Mouse (Mus musculus): Measurements from ENCODE around the gene Esrrg. TPM values are rescaled to one million over a fixed set of nuclear protein-coding genes. Genes with fewer than 3 reads are reported as not detected.

Esrrg gene
- polyA plus RNA-seq, 1 experiment = not detected

DNA sequence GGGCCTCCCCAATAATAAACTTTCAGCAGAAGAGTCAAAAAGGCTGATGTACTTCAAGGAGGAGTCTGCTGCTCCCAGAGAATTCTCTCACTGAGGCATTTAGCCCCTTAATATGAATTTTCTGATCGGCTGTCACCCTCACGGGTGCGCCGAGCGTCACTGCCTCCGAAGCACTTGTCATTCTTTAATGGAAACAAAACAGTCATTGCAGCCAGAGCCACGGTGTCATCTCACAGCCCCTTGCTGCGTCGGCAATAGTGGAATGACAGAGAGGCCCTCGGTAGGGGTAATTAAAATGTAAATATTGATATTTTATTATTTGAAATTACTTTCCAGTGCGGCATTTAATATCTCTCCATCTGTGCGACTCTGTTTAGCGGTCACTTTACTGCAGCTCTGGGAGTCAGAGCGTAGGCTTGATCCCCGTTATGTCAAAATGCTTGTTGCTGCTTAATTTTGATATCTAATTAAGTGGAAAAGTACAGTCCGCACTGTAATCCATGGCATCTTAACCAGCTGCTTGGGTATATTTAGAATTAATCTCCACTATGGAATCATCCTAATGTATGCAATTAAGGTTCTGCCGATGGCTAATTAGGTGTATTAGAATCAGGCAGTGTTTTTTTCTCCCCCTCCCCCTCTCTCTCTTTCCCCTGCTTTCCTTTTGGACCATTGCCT is 578.0 kb downstream of the Esrrg start:
- Histone ChIP-seq H3ac (ENCODE audit: control insufficient read depth, insufficient read length, low read depth) (no peak overlapping the region), H3K36me3 (ENCODE audit: control insufficient read depth, insufficient read depth) (no peaks in the 10 kb centered on the region), H3K79me2 (ENCODE audit: control insufficient read depth, insufficient read depth) (no peaks in the 10 kb centered on the region), H3K27me3 (ENCODE audit: control insufficient read depth, insufficient read depth, insufficient read length) (no peaks in the 10 kb centered on the region), H3K79me3 (ENCODE audit: low read depth) (no peaks in the 10 kb centered on the region), H3K4me3 (ENCODE audit: insufficient read depth, poor library complexity, severe bottlenecking) (no peak overlapping the region)
- no peak for TF ChIP-seq MYOG (IDR thresholded peaks at IDR 0.05; ENCODE audit: control insufficient read depth, extremely low read depth, insufficient read length)
- no peak for TF ChIP-seq FOSL1 (IDR thresholded peaks at IDR 0.05; ENCODE audit: insufficient read depth, low read length, poor library complexity, severe bottlenecking)
- TF ChIP-seq USF1 (IDR thresholded peaks at IDR 0.05; ENCODE audit: low read depth) = no peak
- TF ChIP-seq CTCF (IDR thresholded peaks at IDR 0.05; ENCODE audit: control insufficient read depth, insufficient read depth, insufficient read length) = no peak
- TF ChIP-seq MYOD1 (IDR thresholded peaks at IDR 0.05; ENCODE audit: control insufficient read depth, insufficient read length, low read depth) = no peak
- no peak for TF ChIP-seq CEBPB (IDR thresholded peaks at IDR 0.05; ENCODE audit: low read depth)
- no peak for TF ChIP-seq MAX (IDR thresholded peaks at IDR 0.05)

DNA sequence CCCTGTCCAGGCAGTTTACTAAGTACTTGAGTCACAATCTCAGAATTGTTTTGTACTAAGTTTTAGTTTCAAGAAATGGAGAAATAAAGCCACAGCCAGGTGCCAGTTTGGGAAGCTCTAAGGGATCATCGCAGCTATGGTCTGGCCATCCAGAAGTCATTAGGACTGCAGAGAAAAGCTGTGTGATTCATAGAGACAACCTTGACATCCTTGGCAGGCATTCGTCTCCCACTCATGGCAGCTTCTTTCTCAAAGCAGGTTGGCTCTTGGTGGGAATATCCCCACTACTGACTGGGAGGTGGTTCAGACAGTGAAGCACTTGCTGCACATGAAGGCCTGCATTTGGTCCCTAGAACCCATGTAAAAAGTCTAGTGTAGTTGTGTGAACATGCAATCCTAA is 584.4 kb downstream of the Esrrg start:
- TF ChIP-seq MAX (IDR thresholded peaks at IDR 0.05) (no peak), USF1 (IDR thresholded peaks at IDR 0.05; ENCODE audit: low read depth) (no peak), MYOG (IDR thresholded peaks at IDR 0.05; ENCODE audit: control insufficient read depth, extremely low read depth, insufficient read length) (no peak)
- no peaks in the 10 kb centered on the region for H3K79me3 ChIP-seq (ENCODE audit: low read depth)
- no peaks in the 10 kb centered on the region for H3K36me3 ChIP-seq (ENCODE audit: control insufficient read depth, insufficient read depth)
- no peak overlapping the region for H3K4me3 ChIP-seq (ENCODE audit: insufficient read depth, poor library complexity, severe bottlenecking)
- H3K27me3 ChIP-seq (ENCODE audit: control insufficient read depth, insufficient read depth, insufficient read length) = no peaks in the 10 kb centered on the region
- H3ac ChIP-seq (ENCODE audit: control insufficient read depth, insufficient read length, low read depth) = no peak overlapping the region
- H3K79me2 ChIP-seq (ENCODE audit: control insufficient read depth, insufficient read depth) = no peaks in the 10 kb centered on the region

DNA sequence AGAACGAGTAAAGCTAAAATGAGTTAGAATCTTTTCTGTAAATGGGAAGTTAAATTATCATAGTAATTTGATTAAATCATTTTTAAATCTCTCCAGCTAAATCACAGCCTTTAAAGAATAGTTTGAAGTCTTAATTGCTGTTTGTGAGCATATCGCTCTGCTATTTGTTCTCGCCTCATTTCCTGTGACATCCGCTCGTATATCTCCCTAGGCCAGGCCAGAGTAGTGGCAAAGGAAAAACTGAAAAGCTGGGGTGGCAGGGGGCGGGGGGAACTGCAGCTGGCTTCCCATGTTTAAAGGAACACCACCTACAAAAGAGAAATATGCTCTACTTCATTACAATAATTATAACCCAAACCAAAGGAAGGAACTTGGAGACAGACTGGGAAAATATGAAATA is 598.8 kb downstream of the Esrrg start:
- Histone ChIP-seq H3K79me2 (ENCODE audit: control insufficient read depth, insufficient read depth) (no peaks in the 10 kb centered on the region), H3K27me3 (ENCODE audit: control insufficient read depth, insufficient read depth, insufficient read length) (no peaks in the 10 kb centered on the region), H3K36me3 (ENCODE audit: control insufficient read depth, insufficient read depth) (no peaks in the 10 kb centered on the region), H3K4me3 (ENCODE audit: insufficient read depth, poor library complexity, severe bottlenecking) (no peak overlapping the region), H3ac (ENCODE audit: control insufficient read depth, insufficient read length, low read depth) (no peak overlapping the region), H3K79me3 (ENCODE audit: low read depth) (no peaks in the 10 kb centered on the region)
- TF ChIP-seq FOSL1 (IDR thresholded peaks at IDR 0.05; ENCODE audit: insufficient read depth, low read length, poor library complexity, severe bottlenecking) = no peak
- no peak for TF ChIP-seq CTCF (IDR thresholded peaks at IDR 0.05; ENCODE audit: control insufficient read depth, insufficient read depth, insufficient read length)
- no peak for TF ChIP-seq MYOD1 (IDR thresholded peaks at IDR 0.05; ENCODE audit: control insufficient read depth, insufficient read length, low read depth)
- TF ChIP-seq MAX (IDR thresholded peaks at IDR 0.05) = no peak
- no peak for TF ChIP-seq MYOG (IDR thresholded peaks at IDR 0.05; ENCODE audit: control insufficient read depth, extremely low read depth, insufficient read length)
- TF ChIP-seq CEBPB (IDR thresholded peaks at IDR 0.05; ENCODE audit: low read depth) = no peak
- TF ChIP-seq USF1 (IDR thresholded peaks at IDR 0.05; ENCODE audit: low read depth) = no peak

DNA sequence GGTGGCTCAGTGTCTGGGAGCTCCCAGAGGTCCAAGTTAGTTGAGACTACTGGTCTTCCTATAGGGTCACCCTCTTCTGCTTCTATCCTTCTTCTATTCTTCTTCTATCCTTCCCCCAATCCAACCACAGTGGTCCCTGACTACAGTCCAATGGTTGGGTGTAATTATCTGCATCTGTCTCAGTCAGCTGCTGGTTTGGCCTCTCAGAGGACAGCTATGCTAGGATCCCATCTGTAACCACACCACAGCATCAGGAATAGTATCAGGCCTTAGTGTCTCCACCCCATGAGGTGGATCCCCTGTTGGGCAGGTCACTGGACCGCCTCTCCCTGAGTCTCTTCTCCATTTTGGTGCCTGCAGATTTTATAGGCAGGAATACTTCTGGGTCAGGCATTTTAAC is 600.4 kb downstream of the Esrrg start:
- no peaks in the 10 kb centered on the region for H3K27me3 ChIP-seq (ENCODE audit: control insufficient read depth, insufficient read depth, insufficient read length)
- no peak overlapping the region for H3K4me3 ChIP-seq (ENCODE audit: insufficient read depth, poor library complexity, severe bottlenecking)
- no peak overlapping the region for H3ac ChIP-seq (ENCODE audit: control insufficient read depth, insufficient read length, low read depth)
- no peaks in the 10 kb centered on the region for H3K79me2 ChIP-seq (ENCODE audit: control insufficient read depth, insufficient read depth)
- TF ChIP-seq MYOG (IDR thresholded peaks at IDR 0.05; ENCODE audit: control insufficient read depth, extremely low read depth, insufficient read length) (no peak), MAX (IDR thresholded peaks at IDR 0.05) (no peak), MYOD1 (IDR thresholded peaks at IDR 0.05; ENCODE audit: control insufficient read depth, insufficient read length, low read depth) (no peak), CEBPB (IDR thresholded peaks at IDR 0.05; ENCODE audit: low read depth) (no peak), CTCF (IDR thresholded peaks at IDR 0.05; ENCODE audit: control insufficient read depth, insufficient read depth, insufficient read length) (no peak), FOSL1 (IDR thresholded peaks at IDR 0.05; ENCODE audit: insufficient read depth, low read length, poor library complexity, severe bottlenecking) (no peak), USF1 (IDR thresholded peaks at IDR 0.05; ENCODE audit: low read depth) (no peak)
- H3K79me3 ChIP-seq (ENCODE audit: low read depth) = no peaks in the 10 kb centered on the region
- no peaks in the 10 kb centered on the region for H3K36me3 ChIP-seq (ENCODE audit: control insufficient read depth, insufficient read depth)

DNA sequence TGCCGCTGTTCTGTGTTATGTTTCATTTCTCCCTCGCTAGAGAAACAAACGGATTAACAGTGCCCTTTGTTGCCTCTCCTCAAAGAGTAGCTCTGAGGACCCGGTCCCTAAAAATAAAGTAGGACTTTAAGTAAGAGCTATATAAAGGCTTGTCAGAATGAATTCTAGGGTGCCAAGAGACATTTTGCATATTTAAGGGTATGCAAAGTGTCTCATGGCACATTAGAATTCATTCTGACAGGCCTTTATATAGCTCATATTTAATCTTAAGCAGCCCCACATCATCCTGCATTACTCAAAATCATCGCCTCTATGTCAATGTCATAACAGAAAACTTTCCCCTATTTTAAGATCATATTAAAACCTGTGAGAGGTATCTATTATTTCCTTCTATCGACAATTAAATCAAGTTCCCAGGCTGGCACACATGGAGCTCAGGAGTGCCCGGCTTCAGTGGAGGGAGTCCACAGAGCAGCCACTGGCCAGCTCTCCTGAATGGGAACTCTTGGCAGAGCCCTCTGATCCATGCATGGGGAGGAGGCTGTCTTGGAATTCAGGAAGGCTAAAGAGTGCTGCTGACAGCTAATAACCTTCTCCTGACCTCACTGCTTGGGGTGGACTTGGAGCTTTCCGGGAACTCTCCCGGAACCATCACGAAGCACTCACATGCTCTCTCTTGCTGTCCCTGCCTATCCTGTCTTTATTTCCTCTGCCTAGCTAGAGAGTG is 606.5 kb downstream of the Esrrg start:
- Histone ChIP-seq H3ac (ENCODE audit: control insufficient read depth, insufficient read length, low read depth) (no peak overlapping the region), H3K4me3 (ENCODE audit: insufficient read depth, poor library complexity, severe bottlenecking) (no peak overlapping the region), H3K79me3 (ENCODE audit: low read depth) (no peaks in the 10 kb centered on the region), H3K79me2 (ENCODE audit: control insufficient read depth, insufficient read depth) (no peaks in the 10 kb centered on the region), H3K27me3 (ENCODE audit: control insufficient read depth, insufficient read depth, insufficient read length) (no peaks in the 10 kb centered on the region), H3K36me3 (ENCODE audit: control insufficient read depth, insufficient read depth) (no peaks in the 10 kb centered on the region)
- no peak for TF ChIP-seq MYOG (IDR thresholded peaks at IDR 0.05; ENCODE audit: control insufficient read depth, extremely low read depth, insufficient read length)
- TF ChIP-seq USF1 (IDR thresholded peaks at IDR 0.05; ENCODE audit: low read depth) = no peak
- TF ChIP-seq MAX (IDR thresholded peaks at IDR 0.05) = no peak
- no peak for TF ChIP-seq CTCF (IDR thresholded peaks at IDR 0.05; ENCODE audit: control insufficient read depth, insufficient read depth, insufficient read length)
- TF ChIP-seq FOSL1 (IDR thresholded peaks at IDR 0.05; ENCODE audit: insufficient read depth, low read length, poor library complexity, severe bottlenecking) = no peak
- no peak for TF ChIP-seq MYOD1 (IDR thresholded peaks at IDR 0.05; ENCODE audit: control insufficient read depth, insufficient read length, low read depth)
- TF ChIP-seq CEBPB (IDR thresholded peaks at IDR 0.05; ENCODE audit: low read depth) = no peak

Data from C2C12 (cell line).